In genomic region chr5:8997513-8997895, GRCm38 (mm10) we compare ENCODE assay signal across 8 mouse cellular contexts. TPM values are rescaled to one million over a fixed set of nuclear protein-coding genes. Genes with fewer than 3 reads are reported as not detected.
DNase-seq lines count a peak whose midpoint lies in the region; ATAC-seq and TF ChIP-seq lines count a peak whose summit lies in the region.

No protein-coding gene starts in this region.

- H3K79me2 ChIP-seq in macrophage (ENCODE audit: inconsistent target), result peaks cover 14% of the 10 kb centered on the region; the same call in 1 of the 2 replicates

- peak overlapping the region; percentile 78 for H3K9ac ChIP-seq in hindbrain, embryonic 12.5 days

- H3K4me1 ChIP-seq in hindbrain, embryonic 12.5 days, result peaks cover 13% of the 10 kb centered on the region

- intact Hi-C loops in gastrocnemius, postnatal 14 days (cut with DNase I; ENCODE audit: low total_unique reads), result no loop called here

- H3K36me3 ChIP-seq in hindbrain, embryonic 12.5 days, result 0 out of 2 replicates have a peak, but pooled peaks cover 2% of the 10 kb centered on the region
- H3K36me3 ChIP-seq in macrophage (ENCODE audit: inconsistent target), result peaks cover 6% of the 10 kb centered on the region; the same call in 1 of the 2 replicates

- in situ Hi-C loops in Patski (cut with MboI; ENCODE audit: low pct_unique_long_range_greater_than_20kb), result loop anchor here (10.0 kb wide), 2 partner anchors 47 to 117 kb away; no protein-coding TSS in a partner anchor

- POLR2A ChIA-PET in Patski (lab: Charles Lee), result interaction anchor here (0.6 to 1.6 kb wide), 5 partner anchors 10 to 71 kb away, joined by 3 to 4 read pairs (median 4); no protein-coding TSS in a partner anchor

- peak overlapping the region; percentile 90 for H3K27ac ChIP-seq in hindbrain, embryonic 12.5 days
- H3K27ac ChIP-seq in macrophage, result peak overlapping the region; percentile 62

- 11% methylated on average over 8 of the region's 8 CpGs for WGBS in hindbrain, embryonic 12.5 days
- 13% methylated on average over 8 of the region's 8 CpGs for whole genome bisulfite sequencing in macrophage (ENCODE audit: missing documents)

- H3K4me2 ChIP-seq in hindbrain, embryonic 12.5 days (replicated peaks), result peak overlapping the region; percentile 66

- DNase-seq in gastrocnemius, postnatal 14 days, result peak; percentile 43
- no peak for DNase-seq in gastrocnemius, postnatal 25 days
- no peak for DNase-seq in Patski (ENCODE audit: low read depth, low spot score)
- no peak for DNase-seq in layer of hippocampus, adult 9-10 months (ENCODE audit: low spot score)
- DNase-seq in ovary, postnatal 36 days (ENCODE audit: low spot score), result no peak
- no peak for DNase-seq in adrenal gland, adult (ENCODE audit: inconsistent age in 2 of 2, low spot score in 1 of 2)

- no peaks in the 10 kb centered on the region for H3K27me3 ChIP-seq in Patski
- no peaks in the 10 kb centered on the region for H3K27me3 ChIP-seq in hindbrain, embryonic 12.5 days

- no peak for TF ChIP-seq CTCF in Patski (IDR thresholded peaks at IDR 0.05)

- CTCF ChIA-PET in Patski (lab: Charles Lee), result interaction anchor here (1.2 to 2.7 kb wide), 3 partner anchors 37 to 115 kb away, joined by 3 to 11 read pairs (median 3); no protein-coding TSS in a partner anchor

- peak overlapping the region; percentile 75 for H3K4me3 ChIP-seq in hindbrain, embryonic 12.5 days
- peak overlapping the region; percentile 72 for H3K4me3 ChIP-seq in macrophage (ENCODE audit: inconsistent target)

- peak; percentile 24 for ATAC-seq in Patski
- no peak for ATAC-seq in hindbrain, embryonic 12.5 days (ENCODE audit: low FRiP score)

- no peaks in the 10 kb centered on the region for H3K9me3 ChIP-seq in hindbrain, embryonic 12.5 days (replicated peaks)

RNA-seq across cellular contexts. Expression of gene Crot, which starts 0.4 kb away (rescaled TPM):
- 10 to 100 TPM; 26.9 to 27.3 TPM for total RNA-seq in gastrocnemius, postnatal 14 days (2021)
- 10 to 100 TPM; 22.6 to 24.4 TPM for total RNA-seq in gastrocnemius, postnatal 25 days (2021)
- polyA plus RNA-seq in Patski (2021) (83.5 TPM), macrophage (2018) (25.7 to 32.6 TPM (median 28.5 TPM) in 3 replicates)
- polyA plus RNA-seq in hindbrain, embryonic 12.5 days (2016; fragmentation: Nextera tagmentation; extraction: Ambion mirVana), result 31.4 and 34.2 TPM in 2 replicates
- 10 to 100 TPM in 20 of 26 experiments, 1 to 10 TPM in 6; 5.7 to 59.4 (median 27.9) TPM for total RNA-seq in macrophage (2018; cell fraction: chromatin; rRNA removed)
- total RNA-seq in macrophage (2018; cell fraction: cytosol; rRNA removed), result 10 to 100 TPM; 17.5 to 32.2 (median 27.0) TPM
- total RNA-seq in macrophage (2018; cell fraction: nucleus; rRNA removed), result 10 to 100 TPM in 24 of 26 experiments, 1 to 10 TPM in 2; 9.2 to 55.3 (median 20.1) TPM
